Mouse (Mus musculus): ENCODE results near the gene Nanp. TPM values are rescaled to one million over a fixed set of nuclear protein-coding genes. Genes with fewer than 3 reads are reported as not detected.

The Nanp gene
- polyA plus RNA-seq (2014; fragmentation: Nextera tagmentation; extraction: Ambion mirVana): 42.4 and 43.9 TPM in 2 replicates

GRCm38 (mm10) chr2:151039232-151039695 lies at the start of gene Nanp, which contains the start of gene Ninl:
Nanp (minus strand) TSS chr2:151039398.
Ninl (minus strand) TSS chr2:151039382.
- H3K9ac ChIP-seq (ENCODE audit: low read length): peak within 1 kb of the TSS; percentile 97
- ATAC-seq (ENCODE audit: insufficient read depth, low FRiP score, low TSS enrichment) (peak; percentile 95), DNase-seq (ENCODE audit: low spot score) (peak; percentile 95)
- H3K36me3 ChIP-seq (ENCODE audit: control insufficient read depth, insufficient read depth, low read length): no peaks in the 10 kb centered on the region
- H3K27ac ChIP-seq (ENCODE audit: low read depth, low read length): peak within 1 kb of the TSS; percentile 68; the same call in 1 of the 2 replicates
- H3K27me3 ChIP-seq (ENCODE audit: control insufficient read depth, insufficient read depth, low read length): no peaks in the 10 kb centered on the region
- 1% methylated on average over 31 of the region's 34 CpGs for WGBS
- H3K4me3 ChIP-seq (ENCODE audit: low read depth, low read length): peak within 1 kb of the TSS; percentile 88
- H3K9me3 ChIP-seq (ENCODE audit: control insufficient read depth, low read length): no peaks in the 10 kb centered on the region
- H3K4me2 ChIP-seq (ENCODE audit: low read depth): peak within 1 kb of the TSS; percentile 76
- peaks cover 5% of the 10 kb centered on the region; the same call in 1 of the 2 replicates for H3K4me1 ChIP-seq (ENCODE audit: control insufficient read depth, insufficient read depth, low read length)

GRCm38 (mm10) chr2:151056637-151057036 lies 17.4 kb upstream of the Nanp start:
- DNase-seq (ENCODE audit: low spot score) (no peak), ATAC-seq (ENCODE audit: insufficient read depth, low FRiP score, low TSS enrichment) (no peak)
- Histone ChIP-seq H3K4me3 (ENCODE audit: low read depth, low read length) (no peak overlapping the region), H3K4me2 (ENCODE audit: low read depth) (no peak overlapping the region), H3K27me3 (ENCODE audit: control insufficient read depth, insufficient read depth, low read length) (no peaks in the 10 kb centered on the region), H3K36me3 (ENCODE audit: control insufficient read depth, insufficient read depth, low read length) (no peaks in the 10 kb centered on the region), H3K9me3 (ENCODE audit: control insufficient read depth, low read length) (no peaks in the 10 kb centered on the region; the same call in 1 of the 2 replicates), H3K9ac (ENCODE audit: low read length) (no peak overlapping the region), H3K27ac (ENCODE audit: low read depth, low read length) (no peak overlapping the region), H3K4me1 (ENCODE audit: control insufficient read depth, insufficient read depth, low read length) (no peaks in the 10 kb centered on the region)
- 89% methylated on average over 1 of the region's 1 CpGs for WGBS

- peaks cover 5% of the 10 kb centered on the region; the same call in 1 of the 2 replicates for H3K4me1 ChIP-seq (ENCODE audit: control insufficient read depth, insufficient read depth, low read length)
- WGBS: 85% methylated on average over 1 of the region's 1 CpGs
- H3K9ac ChIP-seq (ENCODE audit: low read length): no peak overlapping the region
- no peak overlapping the region for H3K4me2 ChIP-seq (ENCODE audit: low read depth)
- DNase-seq (ENCODE audit: low spot score) (no peak), ATAC-seq (ENCODE audit: insufficient read depth, low FRiP score, low TSS enrichment) (no peak)
- H3K36me3 ChIP-seq (ENCODE audit: control insufficient read depth, insufficient read depth, low read length): no peaks in the 10 kb centered on the region
- no peaks in the 10 kb centered on the region for H3K9me3 ChIP-seq (ENCODE audit: control insufficient read depth, low read length)
- H3K4me3 ChIP-seq (ENCODE audit: low read depth, low read length): no peak overlapping the region
- H3K27ac ChIP-seq (ENCODE audit: low read depth, low read length): no peak overlapping the region
- H3K27me3 ChIP-seq (ENCODE audit: control insufficient read depth, insufficient read depth, low read length): no peaks in the 10 kb centered on the region
Measured at GRCm38 (mm10) chr2:151040411-151040810, 1.2 kb upstream of the Nanp start.

GRCm38 (mm10) chr2:151039726-151040125 lies 528 bp upstream of the Nanp start:
- WGBS: 43% methylated on average over 8 of the region's 8 CpGs
- no peak for DNase-seq (ENCODE audit: low spot score)
- no peak overlapping the region for H3K27ac ChIP-seq (ENCODE audit: low read depth, low read length)

GRCm38 (mm10) chr2:151038811-151039222 lies 381 bp downstream of the Nanp start:
- 0% methylated on average over 30 of the region's 30 CpGs for WGBS

More at GRCm38 (mm10) chr2:151039726-151040125, 528 bp upstream of the Nanp start:
- H3K9me3 ChIP-seq (ENCODE audit: control insufficient read depth, low read length): no peaks in the 10 kb centered on the region
- peak; percentile 22; the same call in 1 of the 2 replicates for ATAC-seq (ENCODE audit: insufficient read depth, low FRiP score, low TSS enrichment)
- peak overlapping the region; percentile 88 for H3K4me3 ChIP-seq (ENCODE audit: low read depth, low read length)
- peak overlapping the region; percentile 97 for H3K9ac ChIP-seq (ENCODE audit: low read length)
- no peaks in the 10 kb centered on the region for H3K27me3 ChIP-seq (ENCODE audit: control insufficient read depth, insufficient read depth, low read length)
- H3K4me2 ChIP-seq (ENCODE audit: low read depth): peak overlapping the region; percentile 76
- H3K4me1 ChIP-seq (ENCODE audit: control insufficient read depth, insufficient read depth, low read length): peaks cover 5% of the 10 kb centered on the region; the same call in 1 of the 2 replicates
- no peaks in the 10 kb centered on the region for H3K36me3 ChIP-seq (ENCODE audit: control insufficient read depth, insufficient read depth, low read length)

GRCm38 (mm10) chr2:151037876-151038552 lies 1.2 kb downstream of the Nanp start:
- H3K27me3 ChIP-seq (ENCODE audit: control insufficient read depth, insufficient read depth, low read length): no peaks in the 10 kb centered on the region
- no peaks in the 10 kb centered on the region for H3K9me3 ChIP-seq (ENCODE audit: control insufficient read depth, low read length)
- DNase-seq (ENCODE audit: low spot score): peak; percentile 18
- no peak for ATAC-seq (ENCODE audit: insufficient read depth, low FRiP score, low TSS enrichment)
- peak overlapping the region; percentile 97 for H3K9ac ChIP-seq (ENCODE audit: low read length)
- peak overlapping the region; percentile 76 for H3K4me2 ChIP-seq (ENCODE audit: low read depth)
- H3K4me3 ChIP-seq (ENCODE audit: low read depth, low read length): peak overlapping the region; percentile 88
- peaks cover 5% of the 10 kb centered on the region; the same call in 1 of the 2 replicates for H3K4me1 ChIP-seq (ENCODE audit: control insufficient read depth, insufficient read depth, low read length)
- no peak overlapping the region for H3K27ac ChIP-seq (ENCODE audit: low read depth, low read length)
- no peaks in the 10 kb centered on the region for H3K36me3 ChIP-seq (ENCODE audit: control insufficient read depth, insufficient read depth, low read length)
- WGBS: 67% methylated on average over 18 of the region's 18 CpGs

More at GRCm38 (mm10) chr2:151038811-151039222, 381 bp downstream of the Nanp start:
- DNase-seq (ENCODE audit: low spot score) (peak; percentile 57), ATAC-seq (ENCODE audit: insufficient read depth, low FRiP score, low TSS enrichment) (peak; percentile 70; the same call in 1 of the 2 replicates)
- H3K9ac ChIP-seq (ENCODE audit: low read length): peak overlapping the region; percentile 97
- H3K4me3 ChIP-seq (ENCODE audit: low read depth, low read length): peak overlapping the region; percentile 88
- peaks cover 5% of the 10 kb centered on the region; the same call in 1 of the 2 replicates for H3K4me1 ChIP-seq (ENCODE audit: control insufficient read depth, insufficient read depth, low read length)
- no peaks in the 10 kb centered on the region for H3K27me3 ChIP-seq (ENCODE audit: control insufficient read depth, insufficient read depth, low read length)
- H3K4me2 ChIP-seq (ENCODE audit: low read depth): peak overlapping the region; percentile 76
- H3K9me3 ChIP-seq (ENCODE audit: control insufficient read depth, low read length): no peaks in the 10 kb centered on the region
- no peaks in the 10 kb centered on the region for H3K36me3 ChIP-seq (ENCODE audit: control insufficient read depth, insufficient read depth, low read length)
- peak overlapping the region; percentile 68; the same call in 1 of the 2 replicates for H3K27ac ChIP-seq (ENCODE audit: low read depth, low read length)

- H3K9ac ChIP-seq (ENCODE audit: low read length): no peak overlapping the region
- H3K4me2 ChIP-seq (ENCODE audit: low read depth): no peak overlapping the region; the same call in 1 of the 2 replicates
- WGBS: 96% methylated on average over 1 of the region's 1 CpGs
- H3K4me3 ChIP-seq (ENCODE audit: low read depth, low read length): no peak overlapping the region
- DNase-seq (ENCODE audit: low spot score): no peak
- no peaks in the 10 kb centered on the region for H3K27me3 ChIP-seq (ENCODE audit: control insufficient read depth, insufficient read depth, low read length)
- H3K27ac ChIP-seq (ENCODE audit: low read depth, low read length): no peak overlapping the region
- no peaks in the 10 kb centered on the region for H3K36me3 ChIP-seq (ENCODE audit: control insufficient read depth, insufficient read depth, low read length)
- no peaks in the 10 kb centered on the region for H3K9me3 ChIP-seq (ENCODE audit: control insufficient read depth, low read length)
- no peak for ATAC-seq (ENCODE audit: insufficient read depth, low FRiP score, low TSS enrichment)
- peaks cover 5% of the 10 kb centered on the region; the same call in 1 of the 2 replicates for H3K4me1 ChIP-seq (ENCODE audit: control insufficient read depth, insufficient read depth, low read length)
Measured at GRCm38 (mm10) chr2:151037292-151037691, 1.9 kb downstream of the Nanp start.

- no peaks in the 10 kb centered on the region for H3K27me3 ChIP-seq (ENCODE audit: control insufficient read depth, insufficient read depth, low read length)
- peaks cover 5% of the 10 kb centered on the region; the same call in 1 of the 2 replicates for H3K4me1 ChIP-seq (ENCODE audit: control insufficient read depth, insufficient read depth, low read length)
- H3K27ac ChIP-seq (ENCODE audit: low read depth, low read length): no peak overlapping the region
- DNase-seq (ENCODE audit: low spot score) (no peak), ATAC-seq (ENCODE audit: insufficient read depth, low FRiP score, low TSS enrichment) (no peak)
- H3K9me3 ChIP-seq (ENCODE audit: control insufficient read depth, low read length): no peaks in the 10 kb centered on the region
- no peak overlapping the region for H3K9ac ChIP-seq (ENCODE audit: low read length)
- no peaks in the 10 kb centered on the region for H3K36me3 ChIP-seq (ENCODE audit: control insufficient read depth, insufficient read depth, low read length)
- WGBS: 93% methylated on average over 2 of the region's 2 CpGs
- no peak overlapping the region for H3K4me2 ChIP-seq (ENCODE audit: low read depth)
- no peak overlapping the region for H3K4me3 ChIP-seq (ENCODE audit: low read depth, low read length)
Measured at GRCm38 (mm10) chr2:151036721-151037120, 2.5 kb downstream of the Nanp start.

All from neural tube, embryonic 11.5 days (tissue).